Mouse (Mus musculus) stomach, adult 2 months (tissue): ENCODE results near the gene 4921507P07Rik. TPM values are rescaled to one million over a fixed set of nuclear protein-coding genes. Genes with fewer than 3 reads are reported as not detected.

ENCODE experiments used
- polyA plus RNA-seq: library from polyadenylated mRNA; depleted of rRNA; stranded (reverse); fragments of >200 nt; gene quantifications from 2 replicates; pipeline ENCODE4 v1.2.3, GENCODE M21; 2012; rRNA removed

4921507P07Rik gene
- polyA plus RNA-seq, result 0.09 TPM in 1 of 2 replicates, not detected in the other

GRCm38 (mm10) chr6:50596301-50597211, at the start of gene 4921507P07Rik:
Gene 4921507P07Rik (minus strand): TSS chr6:50596632.

GRCm38 (mm10) chr6:50566141-50566996, 30.1 kb downstream of the 4921507P07Rik start, which contains the start of gene Cycs:
Gene Cycs (minus strand): TSS chr6:50566538.

Other genes with a start within 250 kb of the 4921507P07Rik start
- 11.6 and 15.3 TPM in 2 replicates for gene Osbpl3, start 140.4 kb downstream of the 4921507P07Rik start, polyA plus RNA-seq
- 0.12 and 0.14 TPM in 2 replicates for gene Cycs, start 30.1 kb downstream of the 4921507P07Rik start, polyA plus RNA-seq
- gene Npvf, start 57.8 kb upstream of the 4921507P07Rik start, polyA plus RNA-seq, result not detected in 2 replicates